Mouse (Mus musculus) E14TG2a.4 (cell line): Measurements from ENCODE around the gene Hcn3.

Experiments used
- H3K27me3 ChIP-seq: 2 replicates; pipeline ENCODE4 v1.6.1; 2014; ENCODE audit warnings: low read length, control low read depth; ENCODE audit not compliant: insufficient read depth
- H3K36me3 ChIP-seq: 2 replicates; pipeline ENCODE4 v1.6.1; 2014; ENCODE audit warnings: low read length, control low read depth; ENCODE audit not compliant: insufficient read depth
- H3K4me1 ChIP-seq: replicated peaks from 2 replicates; pipeline ENCODE4 v1.6.1; 2014; ENCODE audit warnings: low read depth, low read length, control low read depth
- H3K4me3 ChIP-seq: replicated peaks from 2 replicates; pipeline ENCODE4 v1.5.1; 2014; ENCODE audit warnings: mild to moderate bottlenecking, low read length
- H3K9me3 ChIP-seq: 2 replicates; pipeline ENCODE4 v1.6.1; 2014; ENCODE audit warnings: low read length, control low read depth
- CTCF ChIP-seq: conservative IDR thresholded peaks from 2 replicates; pipeline ENCODE4 v1.5.1; 2014; ENCODE audit warnings: low read length
- NANOG ChIP-seq: IDR thresholded peaks from 2 replicates; pipeline ENCODE4 v1.6.1; 2014; ENCODE audit warnings: borderline replicate concordance, low read length, mixed read lengths
- POU5F1 ChIP-seq: IDR thresholded peaks from 2 replicates; pipeline ENCODE4 v1.6.1; 2014; ENCODE audit warnings: low read length, borderline replicate concordance

Hcn3 gene

GRCm38 (mm10) chr3:89195979-89196877, 36.2 kb upstream of the Hcn3 start:
- H3K36me3 ChIP-seq, result no peaks in the 10 kb centered on the region
- H3K4me3 ChIP-seq, result peak overlapping the region; percentile 37
- H3K27me3 ChIP-seq, result no peaks in the 10 kb centered on the region
- no peaks in the 10 kb centered on the region for H3K9me3 ChIP-seq
- TF ChIP-seq POU5F1 (no peak), CTCF (peak; percentile 25)
- peaks cover 22% of the 10 kb centered on the region for H3K4me1 ChIP-seq

GRCm38 (mm10) chr3:89193853-89194252, 33.9 kb upstream of the Hcn3 start:
- no peaks in the 10 kb centered on the region for H3K9me3 ChIP-seq
- H3K4me3 ChIP-seq, result no peak overlapping the region
- no peaks in the 10 kb centered on the region for H3K36me3 ChIP-seq
- H3K27me3 ChIP-seq, result no peaks in the 10 kb centered on the region; the same call in 1 of the 2 replicates
- H3K4me1 ChIP-seq, result peaks cover 24% of the 10 kb centered on the region
- TF ChIP-seq POU5F1 (no peak), CTCF (peak; percentile 21), NANOG (no peak)

- no peaks in the 10 kb centered on the region for H3K36me3 ChIP-seq
- H3K4me1 ChIP-seq, result peaks cover 29% of the 10 kb centered on the region
- peaks cover 2% of the 10 kb centered on the region; the same call in 1 of the 2 replicates for H3K27me3 ChIP-seq
- H3K4me3 ChIP-seq, result no peak overlapping the region
- H3K9me3 ChIP-seq, result no peaks in the 10 kb centered on the region
- TF ChIP-seq POU5F1, result no peak
- TF ChIP-seq CTCF, result no peak
- TF ChIP-seq NANOG, result no peak
Measured at GRCm38 (mm10) chr3:89193351-89193750, 33.4 kb upstream of the Hcn3 start.

- Histone ChIP-seq H3K4me1 (peaks cover 40% of the 10 kb centered on the region), H3K27me3 (peaks cover 24% of the 10 kb centered on the region), H3K4me3 (no peak overlapping the region), H3K9me3 (no peaks in the 10 kb centered on the region), H3K36me3 (no peaks in the 10 kb centered on the region)
- TF ChIP-seq NANOG, result no peak
- no peak for TF ChIP-seq POU5F1
- TF ChIP-seq CTCF, result no peak
Measured at GRCm38 (mm10) chr3:89190436-89190835, 30.4 kb upstream of the Hcn3 start.

- Histone ChIP-seq H3K4me3 (peak overlapping the region; percentile 67), H3K4me1 (peaks cover 52% of the 10 kb centered on the region), H3K9me3 (no peaks in the 10 kb centered on the region), H3K27me3 (peaks cover 41% of the 10 kb centered on the region), H3K36me3 (no peaks in the 10 kb centered on the region)
- TF ChIP-seq NANOG (no peak), POU5F1 (no peak), CTCF (no peak)
Measured at GRCm38 (mm10) chr3:89188478-89188875, 28.5 kb upstream of the Hcn3 start.

- no peaks in the 10 kb centered on the region for H3K36me3 ChIP-seq
- no peak for TF ChIP-seq CTCF
- no peak for TF ChIP-seq POU5F1
- TF ChIP-seq NANOG, result no peak
- H3K4me3 ChIP-seq, result peak overlapping the region; percentile 67
- H3K9me3 ChIP-seq, result no peaks in the 10 kb centered on the region
- peaks cover 56% of the 10 kb centered on the region for H3K4me1 ChIP-seq
- peaks cover 41% of the 10 kb centered on the region for H3K27me3 ChIP-seq
Measured at GRCm38 (mm10) chr3:89187690-89188477, 27.9 kb upstream of the Hcn3 start.

GRCm38 (mm10) chr3:89187197-89187596, 27.2 kb upstream of the Hcn3 start:
- TF ChIP-seq NANOG (no peak), CTCF (no peak), POU5F1 (no peak)
- peak overlapping the region; percentile 67 for H3K4me3 ChIP-seq
- H3K9me3 ChIP-seq, result no peaks in the 10 kb centered on the region
- H3K36me3 ChIP-seq, result peaks cover 6% of the 10 kb centered on the region
- peaks cover 41% of the 10 kb centered on the region for H3K27me3 ChIP-seq
- H3K4me1 ChIP-seq, result peaks cover 62% of the 10 kb centered on the region

GRCm38 (mm10) chr3:89183959-89184315, 23.9 kb upstream of the Hcn3 start:
- Histone ChIP-seq H3K4me1 (peaks cover 87% of the 10 kb centered on the region), H3K36me3 (peaks cover 39% of the 10 kb centered on the region), H3K27me3 (peaks cover 41% of the 10 kb centered on the region), H3K4me3 (peak overlapping the region; percentile 85), H3K9me3 (no peaks in the 10 kb centered on the region)
- TF ChIP-seq POU5F1 (no peak), NANOG (no peak), CTCF (no peak)
